In the genomic region with DNA sequence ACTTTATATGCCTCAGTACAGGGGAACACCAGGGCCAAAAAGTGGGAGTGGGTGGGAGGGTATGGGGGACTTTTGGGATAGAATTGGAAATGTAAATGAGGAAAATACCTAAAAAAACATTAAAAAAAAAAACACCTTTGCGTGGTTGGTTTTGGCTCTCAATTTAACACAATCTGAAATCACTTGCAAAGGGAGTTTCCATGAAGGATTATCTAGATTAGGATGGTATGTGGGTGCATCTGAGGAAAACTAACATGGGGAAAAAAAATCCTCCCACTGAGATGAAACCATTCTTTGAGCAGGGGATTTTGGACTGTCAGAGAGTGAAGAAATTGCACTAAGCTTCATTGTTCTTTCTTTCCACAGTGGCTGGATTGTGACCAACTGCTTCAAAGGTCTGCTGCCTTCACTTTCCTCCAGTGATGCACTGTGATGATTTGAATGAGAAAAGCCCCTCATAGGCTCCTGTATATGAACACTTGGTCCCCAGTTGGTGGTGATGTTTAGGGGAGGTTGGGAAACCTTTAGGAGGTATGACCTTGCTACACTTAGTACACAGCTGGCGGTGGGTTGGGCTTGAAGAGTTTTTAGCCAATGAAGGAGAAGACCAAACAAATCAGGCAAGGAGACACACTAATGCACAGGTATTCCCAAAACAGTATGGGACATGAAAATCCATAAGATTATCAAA, we compare ENCODE assay signal across 9 mouse cellular contexts. TPM values are rescaled to one million over a fixed set of nuclear protein-coding genes. Genes with fewer than 3 reads are reported as not detected.
A peak's percentile ranks its signal among the peaks of the same experiment; 100 is the strongest.
DNase-seq lines count a peak whose midpoint lies in the region; ATAC-seq and TF ChIP-seq lines count a peak whose summit lies in the region.
"Had no signal": no experiment of that assay in that cellular context is flagged by ENCODE, and none has a peak within 500 bp of the region (broad histone marks: within the 10 kb centered on the region; RNA-seq: fewer than 3 reads in every experiment).

No protein-coding gene starts in this region.

- no peak overlapping the region for H3K27ac ChIP-seq in heart, embryonic 14.5 days (replicated peaks in 1 of 2; ENCODE audit: control insufficient read depth in 1 of 2, insufficient read depth in 1 of 2, low read depth in 2 of 2, low read length in 2 of 2)
- H3K27ac ChIP-seq in cortical plate, adult 2 months (ENCODE audit: insufficient read depth, low read length) = peak overlapping the region; percentile 46; the same call in 1 of the 2 replicates
- peak overlapping the region; percentile 84 for H3K27ac ChIP-seq in liver, embryonic 16.5 days (ENCODE audit: low read length)
- peak overlapping the region; percentile 83; the same call in 1 of the 2 replicates for H3K27ac ChIP-seq in stomach, embryonic 15.5 days
- H3K27ac ChIP-seq in hindbrain, embryonic 11.5 days (ENCODE audit: low read depth, low read length) = no peak overlapping the region
- H3K27ac ChIP-seq in hindbrain, embryonic 10.5 days = no peak overlapping the region

- intact Hi-C loops in heart, postnatal 25 days (cut with DNase I) = loop anchor here (1.0 kb wide), 1 partner anchor 55 kb away; no protein-coding TSS in a partner anchor

- no peaks in the 10 kb centered on the region for H3K9me3 ChIP-seq in heart, embryonic 14.5 days (ENCODE audit: control insufficient read depth, low read length)
- H3K9me3 ChIP-seq in liver, embryonic 16.5 days (replicated peaks; ENCODE audit: control insufficient read depth, low read length) = no peaks in the 10 kb centered on the region
- H3K9me3 ChIP-seq in stomach, embryonic 15.5 days = no peaks in the 10 kb centered on the region
- no peaks in the 10 kb centered on the region for H3K9me3 ChIP-seq in hindbrain, embryonic 11.5 days (ENCODE audit: control insufficient read depth, low read length)
- H3K9me3 ChIP-seq in hindbrain, embryonic 10.5 days = no peaks in the 10 kb centered on the region

- no peak for TF ChIP-seq CTCF in cortical plate, adult 2 months (IDR thresholded peaks at IDR 0.05; ENCODE audit: extremely low read depth, insufficient read depth, low read length)

- H3K36me3 ChIP-seq in heart, embryonic 14.5 days (ENCODE audit: control insufficient read depth, insufficient read depth, low read length) = no peaks in the 10 kb centered on the region
- no peaks in the 10 kb centered on the region for H3K36me3 ChIP-seq in liver, embryonic 16.5 days (ENCODE audit: control insufficient read depth, insufficient read depth)
- no peaks in the 10 kb centered on the region for H3K36me3 ChIP-seq in stomach, embryonic 15.5 days
- H3K36me3 ChIP-seq in hindbrain, embryonic 11.5 days (ENCODE audit: control insufficient read depth, insufficient read depth, low read length) = no peaks in the 10 kb centered on the region
- no peaks in the 10 kb centered on the region for H3K36me3 ChIP-seq in hindbrain, embryonic 10.5 days

- peaks cover 0 to 2% of the 10 kb centered on the region in 2 experiments; a peak in 1 of 4 replicates for H3K4me1 ChIP-seq in heart, embryonic 14.5 days (ENCODE audit: control insufficient read depth in 2 of 2, insufficient read depth in 2 of 2, low read length in 2 of 2)
- H3K4me1 ChIP-seq in cortical plate, adult 2 months (ENCODE audit: control insufficient read depth, insufficient read depth, low read length) = no peaks in the 10 kb centered on the region; the same call in 1 of the 2 replicates
- H3K4me1 ChIP-seq in liver, embryonic 16.5 days (ENCODE audit: control insufficient read depth, low read depth, low read length) = peaks cover 43% of the 10 kb centered on the region
- H3K4me1 ChIP-seq in stomach, embryonic 15.5 days = 0 out of 2 replicates have a peak, but pooled peaks cover 12% of the 10 kb centered on the region
- H3K4me1 ChIP-seq in hindbrain, embryonic 11.5 days (replicated peaks; ENCODE audit: control insufficient read depth, insufficient read depth, low read length) = no peaks in the 10 kb centered on the region
- H3K4me1 ChIP-seq in hindbrain, embryonic 10.5 days (replicated peaks) = peaks cover 7% of the 10 kb centered on the region; the same call in 1 of the 2 replicates

- peak overlapping the region; percentile 73 for H3K4me2 ChIP-seq in heart, embryonic 14.5 days (ENCODE audit: low read length)
- peak overlapping the region; percentile 73 for H3K4me2 ChIP-seq in liver, embryonic 16.5 days (ENCODE audit: low read depth, low read length)
- peak overlapping the region; percentile 57 for H3K4me2 ChIP-seq in stomach, embryonic 15.5 days
- H3K4me2 ChIP-seq in hindbrain, embryonic 11.5 days (replicated peaks; ENCODE audit: low read depth, low read length) = no peak overlapping the region

- no peak overlapping the region for H3K9ac ChIP-seq in heart, embryonic 14.5 days (ENCODE audit: low read length)
- H3K9ac ChIP-seq in liver, embryonic 16.5 days (ENCODE audit: low read depth, low read length) = no peak overlapping the region
- no peak overlapping the region for H3K9ac ChIP-seq in stomach, embryonic 15.5 days
- no peak overlapping the region for H3K9ac ChIP-seq in hindbrain, embryonic 11.5 days (ENCODE audit: low read depth, low read length)

- ATAC-seq in heart, embryonic 14.5 days (ENCODE audit: insufficient number of reproducible peaks, insufficient read depth, low FRiP score, low read depth) = no peak
- ATAC-seq in liver, embryonic 16.5 days (ENCODE audit: low read depth) = peak; percentile 7; the same call in 1 of the 2 replicates
- no peak for ATAC-seq in stomach, embryonic 15.5 days (ENCODE audit: insufficient read depth, low FRiP score, low read depth)
- no peak for ATAC-seq in hindbrain, embryonic 11.5 days (ENCODE audit: low FRiP score)

- no peak for TF ChIP-seq POLR2A in cortical plate, adult 2 months (IDR thresholded peaks at IDR 0.05; ENCODE audit: extremely low read depth, insufficient read depth, low read length)

- no peak for DNase-seq in heart, postnatal 25 days (ENCODE audit: low spot score)
- DNase-seq in cerebellum, postnatal 4 days (ENCODE audit: low spot score in 2 of 2) = no peak
- no peak for DNase-seq in hindbrain, embryonic 11.5 days (ENCODE audit: low spot score)
- no peak for DNase-seq in hindbrain, embryonic 10.5 days (ENCODE audit: low spot score)

- no peaks in the 10 kb centered on the region for H3K27me3 ChIP-seq in heart, embryonic 14.5 days (ENCODE audit: control insufficient read depth, insufficient read depth, low read length)
- H3K27me3 ChIP-seq in liver, embryonic 16.5 days (ENCODE audit: control insufficient read depth, insufficient read depth, low read depth, low read length) = no peaks in the 10 kb centered on the region
- H3K27me3 ChIP-seq in stomach, embryonic 15.5 days (replicated peaks) = no peaks in the 10 kb centered on the region
- H3K27me3 ChIP-seq in hindbrain, embryonic 11.5 days (ENCODE audit: control insufficient read depth, insufficient read depth, low read length) = no peaks in the 10 kb centered on the region
- no peaks in the 10 kb centered on the region for H3K27me3 ChIP-seq in hindbrain, embryonic 10.5 days (ENCODE audit: insufficient read depth, poor library complexity, severe bottlenecking)

- 0 out of 4 replicates have a peak overlapping the region, but pooled peaks of 1 of the 2 experiments have one; percentile 60 for H3K4me3 ChIP-seq in heart, embryonic 14.5 days (ENCODE audit: control insufficient read depth in 1 of 2, insufficient read depth in 1 of 2, low read depth in 1 of 2, low read length in 2 of 2)
- H3K4me3 ChIP-seq in cortical plate, adult 2 months (ENCODE audit: insufficient read depth, low read length) = no peak overlapping the region; the same call in 1 of the 2 replicates
- H3K4me3 ChIP-seq in liver, embryonic 16.5 days (ENCODE audit: low read depth, low read length) = peak overlapping the region; percentile 74
- peak overlapping the region; percentile 57 for H3K4me3 ChIP-seq in stomach, embryonic 15.5 days (replicated peaks)
- H3K4me3 ChIP-seq in hindbrain, embryonic 11.5 days (ENCODE audit: low read depth, low read length) = no peak overlapping the region
- H3K4me3 ChIP-seq in hindbrain, embryonic 10.5 days = no peak overlapping the region

- WGBS in heart, embryonic 14.5 days = 81% methylated on average over 2 of the region's 2 CpGs
- 50% methylated on average over 2 of the region's 2 CpGs for WGBS in liver, embryonic 16.5 days (ENCODE audit: insufficient replicate concordance)
- 81% methylated on average over 2 of the region's 2 CpGs for WGBS in stomach, embryonic 15.5 days
- 86% methylated on average over 2 of the region's 2 CpGs for WGBS in hindbrain, embryonic 11.5 days
- WGBS in hindbrain, embryonic 10.5 days = 94% methylated on average over 2 of the region's 2 CpGs

RNA-seq across cellular contexts. Expression of gene Cd69, which starts 38.4 kb away (rescaled TPM):
- 0.18 and 0.35 TPM in 2 replicates for polyA plus RNA-seq in heart, embryonic 14.5 days (2014; fragmentation: Nextera tagmentation; extraction: Ambion mirVana)
- total RNA-seq in heart, postnatal 25 days (2021) = under 1 TPM in 1 of 2 experiments, not detected in 1; 0.34 TPM
- not detected in 2 replicates for polyA plus RNA-seq in cortical plate, adult 2 months (2012; rRNA removed)
- polyA plus RNA-seq in liver, embryonic 16.5 days (2015; fragmentation: Nextera tagmentation; extraction: Ambion mirVana) = 0.61 and 0.65 TPM in 2 replicates
- 0.40 and 0.59 TPM in 2 replicates for polyA plus RNA-seq in stomach, embryonic 15.5 days (2015; fragmentation: Nextera tagmentation; extraction: Ambion mirVana)
- 0.09 TPM in 1 of 2 replicates, not detected in the other for polyA plus RNA-seq in hindbrain, embryonic 11.5 days (2014; fragmentation: Nextera tagmentation; extraction: Ambion mirVana)
- polyA plus RNA-seq in hindbrain, embryonic 10.5 days (2016; fragmentation: Nextera tagmentation; extraction: Ambion mirVana) = 0.19 TPM in 1 of 2 replicates, not detected in the other

RNA-seq across cellular contexts. Expression of gene Clec2d, which starts 56.4 kb away (rescaled TPM):
- 0.38 and 0.39 TPM in 2 replicates for polyA plus RNA-seq in heart, embryonic 14.5 days (2014; fragmentation: Nextera tagmentation; extraction: Ambion mirVana)
- total RNA-seq in heart, postnatal 25 days (2021) = 10 to 100 TPM; 36.3 to 40.3 TPM
- polyA plus RNA-seq in cortical plate, adult 2 months (2012; rRNA removed) = 15.6 and 16.0 TPM in 2 replicates
- polyA plus RNA-seq in liver, embryonic 16.5 days (2015; fragmentation: Nextera tagmentation; extraction: Ambion mirVana) = 0.41 and 0.70 TPM in 2 replicates
- polyA plus RNA-seq in stomach, embryonic 15.5 days (2015; fragmentation: Nextera tagmentation; extraction: Ambion mirVana) = 0.85 and 1.1 TPM in 2 replicates
- polyA plus RNA-seq in hindbrain, embryonic 11.5 days (2014; fragmentation: Nextera tagmentation; extraction: Ambion mirVana) = not detected in 2 replicates
- not detected in 2 replicates for polyA plus RNA-seq in hindbrain, embryonic 10.5 days (2016; fragmentation: Nextera tagmentation; extraction: Ambion mirVana)
- polyA plus RNA-seq: limb, embryonic 11.5 days had no signal

Comparison
In these comparisons a context has a peak if more than half of its experiments do, and no peak if none do; other contexts are left out.
1. H3K27ac ChIP-seq: peak in cortical plate, adult 2 months (single experiment), liver, embryonic 16.5 days (single experiment) and stomach, embryonic 15.5 days (single experiment); none in heart, embryonic 14.5 days (0 of 2), hindbrain, embryonic 11.5 days (single experiment) and hindbrain, embryonic 10.5 days (single experiment).
2. H3K4me3 ChIP-seq: peak in liver, embryonic 16.5 days (single experiment) and stomach, embryonic 15.5 days (single experiment); none in cortical plate, adult 2 months (single experiment), hindbrain, embryonic 11.5 days (single experiment) and hindbrain, embryonic 10.5 days (single experiment).